Mouse (Mus musculus) midbrain, embryonic 16.5 days (tissue): ENCODE measurements around the gene Psma7. TPM values are rescaled to one million over a fixed set of nuclear protein-coding genes. Genes with fewer than 3 reads are reported as not detected.

ENCODE experiments used
- ATAC-seq: fragments of 200-750 bp; cut with Nextera tagmentation; 2 replicates; pipeline ENCODE4 v1.8.0; 2017; ENCODE audit warnings: moderate TSS enrichment
- H3K27ac ChIP-seq: fragments of 300-500 bp; sonication (generic); 2 replicates; pipeline ENCODE4 v1.5.1; 2014; ENCODE audit warnings: mild to moderate bottlenecking, low read length, mixed read lengths
- H3K27me3 ChIP-seq: fragments of 300-500 bp; sonication (generic); 2 replicates; pipeline ENCODE4 v1.6.1; 2014; ENCODE audit warnings: low read depth, low read length, mixed read lengths; ENCODE audit not compliant: control insufficient read depth, insufficient read depth
- H3K36me3 ChIP-seq: fragments of 300-500 bp; sonication (generic); 2 replicates; pipeline ENCODE4 v1.6.1; 2014; ENCODE audit warnings: mild to moderate bottlenecking, low read length, moderate library complexity, mixed read lengths; ENCODE audit not compliant: control insufficient read depth, insufficient read depth
- H3K4me1 ChIP-seq: fragments of 300-500 bp; sonication (generic); 2 replicates; pipeline ENCODE4 v1.6.1; 2014; ENCODE audit warnings: mild to moderate bottlenecking, low read length, mixed read lengths; ENCODE audit not compliant: control insufficient read depth, insufficient read depth
- H3K4me2 ChIP-seq: fragments of 300-500 bp; sonication (generic); 2 replicates; pipeline ENCODE4 v1.6.1; 2014; ENCODE audit warnings: mild to moderate bottlenecking, low read length, mixed read lengths
- H3K4me3 ChIP-seq: fragments of 300-500 bp; sonication (generic); 2 replicates; pipeline ENCODE4 v1.5.1; 2014; ENCODE audit warnings: low read depth, mild to moderate bottlenecking, low read length, moderate library complexity, mixed read lengths
- H3K9ac ChIP-seq: fragments of 300-500 bp; sonication (generic); 2 replicates; pipeline ENCODE4 v1.6.1; 2014; ENCODE audit warnings: low read depth, low read length, mixed read lengths
- H3K9me3 ChIP-seq: fragments of 300-500 bp; sonication (generic); replicated peaks from 2 replicates; pipeline ENCODE4 v1.6.1; 2014; ENCODE audit warnings: mild to moderate bottlenecking, low read length, mixed read lengths; ENCODE audit not compliant: control insufficient read depth, poor library complexity, severe bottlenecking
- WGBS: fragments of 180-500 bp; shearing (Covaris S2); extraction: QIAGEN DNeasy Blood & Tissue Kit; methylation state at CpG from one replicate; pipeline ENCODE4 v1.1.7; 2014; 5-methylcytosine and 5-hydroxymethylcytosine counted together
- polyA plus RNA-seq: library from polyadenylated mRNA; unstranded; fragments of >200 nt; fragmentation: Nextera tagmentation; extraction: Ambion mirVana; gene quantifications from 2 replicates; pipeline ENCODE4 v1.2.1, GENCODE M21; 2015

Psma7 gene
- polyA plus RNA-seq, 1 experiment from 2014 or later = 541 TPM

- H3K9me3 ChIP-seq = no peaks in the 10 kb centered on the region
- no peaks in the 10 kb centered on the region for H3K36me3 ChIP-seq
- no peak for ATAC-seq
- H3K4me1 ChIP-seq = no peaks in the 10 kb centered on the region
- no peak overlapping the region for H3K4me3 ChIP-seq
- no peak overlapping the region for H3K4me2 ChIP-seq
- H3K27me3 ChIP-seq = peaks cover 10% of the 10 kb centered on the region
- H3K27ac ChIP-seq = no peak overlapping the region
- WGBS = 67% methylated on average over 4 of the region's 4 CpGs
- H3K9ac ChIP-seq = no peak overlapping the region
These were observed 24.6 kb downstream of the Psma7 start for GRCm38 (mm10) chr2:180017632-180018031.

GRCm38 (mm10) chr2:180013686-180014085 is 28.5 kb downstream of the Psma7 start:
- no peaks in the 10 kb centered on the region for H3K9me3 ChIP-seq
- no peak for ATAC-seq
- no peaks in the 10 kb centered on the region for H3K4me1 ChIP-seq
- no peak overlapping the region for H3K27ac ChIP-seq
- H3K36me3 ChIP-seq = no peaks in the 10 kb centered on the region
- no peak overlapping the region for H3K4me3 ChIP-seq
- no peak overlapping the region for H3K4me2 ChIP-seq
- WGBS = 91% methylated on average over 7 of the region's 7 CpGs
- H3K27me3 ChIP-seq = no peaks in the 10 kb centered on the region
- H3K9ac ChIP-seq = no peak overlapping the region

GRCm38 (mm10) chr2:180011370-180011769 is 30.9 kb downstream of the Psma7 start:
- Histone ChIP-seq H3K36me3 (no peaks in the 10 kb centered on the region), H3K27me3 (no peaks in the 10 kb centered on the region), H3K4me1 (no peaks in the 10 kb centered on the region), H3K4me3 (no peak overlapping the region), H3K9ac (no peak overlapping the region), H3K9me3 (no peaks in the 10 kb centered on the region), H3K4me2 (no peak overlapping the region), H3K27ac (no peak overlapping the region)
- no peak for ATAC-seq
- WGBS = 87% methylated on average over 6 of the region's 6 CpGs

- Histone ChIP-seq H3K9ac (no peak overlapping the region), H3K36me3 (no peaks in the 10 kb centered on the region), H3K4me3 (no peak overlapping the region), H3K27ac (no peak overlapping the region), H3K27me3 (no peaks in the 10 kb centered on the region), H3K9me3 (no peaks in the 10 kb centered on the region), H3K4me2 (no peak overlapping the region), H3K4me1 (no peaks in the 10 kb centered on the region)
- no peak for ATAC-seq
- 96% methylated on average over 7 of the region's 7 CpGs for WGBS
These were observed 31.5 kb downstream of the Psma7 start for GRCm38 (mm10) chr2:180010686-180011085.

GRCm38 (mm10) chr2:180006352-180007017 is 35.7 kb downstream of the Psma7 start:
- Histone ChIP-seq H3K4me2 (no peak overlapping the region), H3K4me3 (no peak overlapping the region), H3K36me3 (no peaks in the 10 kb centered on the region), H3K27me3 (no peaks in the 10 kb centered on the region), H3K9me3 (no peaks in the 10 kb centered on the region), H3K9ac (no peak overlapping the region), H3K27ac (no peak overlapping the region), H3K4me1 (no peaks in the 10 kb centered on the region)
- no peak for ATAC-seq
- 50% methylated on average over 8 of the region's 9 CpGs for WGBS

GRCm38 (mm10) chr2:180005656-180006351 is 36.4 kb downstream of the Psma7 start:
- H3K9me3 ChIP-seq = no peaks in the 10 kb centered on the region
- H3K4me3 ChIP-seq = no peak overlapping the region
- no peak overlapping the region for H3K27ac ChIP-seq
- no peak overlapping the region for H3K9ac ChIP-seq
- H3K4me1 ChIP-seq = no peaks in the 10 kb centered on the region
- H3K27me3 ChIP-seq = no peaks in the 10 kb centered on the region
- ATAC-seq = no peak
- H3K36me3 ChIP-seq = no peaks in the 10 kb centered on the region
- no peak overlapping the region for H3K4me2 ChIP-seq
- WGBS = 62% methylated on average over 5 of the region's 5 CpGs

GRCm38 (mm10) chr2:180001635-180002034 is 40.6 kb downstream of the Psma7 start:
- no peak for ATAC-seq

GRCm38 (mm10) chr2:179998431-179998830 is 43.8 kb downstream of the Psma7 start:
- H3K9me3 ChIP-seq = no peaks in the 10 kb centered on the region
- no peaks in the 10 kb centered on the region for H3K36me3 ChIP-seq
- 86% methylated on average over 4 of the region's 4 CpGs for WGBS
- no peak overlapping the region for H3K4me3 ChIP-seq
- H3K4me2 ChIP-seq = no peak overlapping the region
- no peak overlapping the region for H3K27ac ChIP-seq
- H3K4me1 ChIP-seq = no peaks in the 10 kb centered on the region
- no peak overlapping the region for H3K9ac ChIP-seq
- no peak for ATAC-seq
- no peaks in the 10 kb centered on the region for H3K27me3 ChIP-seq

More at GRCm38 (mm10) chr2:180001635-180002034, 40.6 kb downstream of the Psma7 start:
- Histone ChIP-seq H3K36me3 (no peaks in the 10 kb centered on the region), H3K4me3 (no peak overlapping the region), H3K9ac (no peak overlapping the region), H3K4me2 (no peak overlapping the region), H3K9me3 (no peaks in the 10 kb centered on the region), H3K27me3 (no peaks in the 10 kb centered on the region), H3K27ac (no peak overlapping the region), H3K4me1 (no peaks in the 10 kb centered on the region)
- 94% methylated on average over 9 of the region's 9 CpGs for WGBS

- Histone ChIP-seq H3K4me2 (no peak overlapping the region), H3K27me3 (no peaks in the 10 kb centered on the region), H3K4me1 (no peaks in the 10 kb centered on the region), H3K36me3 (no peaks in the 10 kb centered on the region), H3K9me3 (no peaks in the 10 kb centered on the region), H3K27ac (no peak overlapping the region), H3K9ac (no peak overlapping the region), H3K4me3 (no peak overlapping the region)
- WGBS = 88% methylated on average over 5 of the region's 5 CpGs
- ATAC-seq = no peak
These were observed 49.2 kb downstream of the Psma7 start for GRCm38 (mm10) chr2:179993071-179993470.
